Mouse (Mus musculus) ES-Bruce4 (cell line): Measurements from ENCODE around the gene Gfer.

Experiments used
- CTCF ChIP-seq: IDR thresholded peaks from one replicate; pipeline ENCODE4 v1.8.1; 2011; ENCODE audit warnings: low read depth, low read length
- EP300 ChIP-seq: IDR thresholded peaks from 2 replicates; pipeline ENCODE4 v1.6.1; 2011; ENCODE audit warnings: low read depth, low read length; ENCODE audit not compliant: insufficient read depth
- POLR2A ChIP-seq: IDR thresholded peaks from one replicate; pipeline ENCODE4 v1.8.1; 2011; ENCODE audit warnings: low read length; ENCODE audit not compliant: insufficient read depth

GRCm38 (mm10) chr17:24739926-24740325, 44.0 kb upstream of the Gfer start:
- TF ChIP-seq CTCF (no peak), EP300 (no peak), POLR2A (no peak)
